Mouse (Mus musculus) hindbrain, embryonic 14.5 days (tissue): ENCODE results near the gene Fry. TPM values are rescaled to one million over a fixed set of nuclear protein-coding genes. Genes with fewer than 3 reads are reported as not detected.

ENCODE experiments used
- ATAC-seq: fragments of 200-750 bp; cut with Nextera tagmentation; 2 replicates; pipeline ENCODE4 v1.8.0; 2017; ENCODE audit warnings: moderate number of reproducible peaks, mild to moderate bottlenecking, moderate TSS enrichment, moderate library complexity; ENCODE audit not compliant: low FRiP score
- DNase-seq: peaks from one replicate; pipeline ENCODE4 v3.0.0-alpha.2; 2015; ENCODE audit warnings: low spot score
- H3K27ac ChIP-seq: fragments of 300-500 bp; sonication (generic); 2 replicates; pipeline ENCODE4 v1.5.1; 2014; ENCODE audit warnings: mild to moderate bottlenecking, moderate library complexity
- H3K27me3 ChIP-seq: fragments of 300-500 bp; sonication (generic); 2 replicates; pipeline ENCODE4 v1.6.1; 2014; ENCODE audit warnings: mild to moderate bottlenecking, low read length, mixed read lengths; ENCODE audit not compliant: control insufficient read depth, insufficient read depth
- H3K36me3 ChIP-seq: fragments of 300-500 bp; sonication (generic); replicated peaks from 2 replicates; pipeline ENCODE4 v1.6.1; 2014; ENCODE audit not compliant: control insufficient read depth, insufficient read depth
- H3K4me1 ChIP-seq: fragments of 300-500 bp; sonication (generic); replicated peaks from 2 replicates; pipeline ENCODE4 v1.6.1; 2014; ENCODE audit warnings: antibody characterized with exemption, low read length, mixed read lengths; ENCODE audit not compliant: control insufficient read depth, insufficient read depth
- H3K4me2 ChIP-seq: fragments of 300-500 bp; sonication (generic); replicated peaks from 2 replicates; pipeline ENCODE4 v1.6.1; 2014; ENCODE audit warnings: mild to moderate bottlenecking, moderate library complexity
- H3K4me3 ChIP-seq: fragments of 300-500 bp; sonication (generic); replicated peaks from 2 replicates; pipeline ENCODE4 v1.5.1; 2014; ENCODE audit warnings: mild to moderate bottlenecking, low read length
- H3K9ac ChIP-seq: fragments of 300-500 bp; sonication (generic); 2 replicates; pipeline ENCODE4 v1.6.1; 2014
- H3K9me3 ChIP-seq: fragments of 300-500 bp; sonication (generic); 2 replicates; pipeline ENCODE4 v1.6.1; 2016; ENCODE audit warnings: low read length; ENCODE audit not compliant: control insufficient read depth
- WGBS: fragments of 180-500 bp; shearing (Covaris S2); extraction: QIAGEN DNeasy Blood & Tissue Kit; methylation state at CpG from one replicate; pipeline ENCODE4 v1.1.7; 2014; 5-methylcytosine and 5-hydroxymethylcytosine counted together
- polyA plus RNA-seq: library from polyadenylated mRNA; unstranded; fragments of >200 nt; fragmentation: Nextera tagmentation; extraction: Ambion mirVana; gene quantifications from 2 replicates; pipeline ENCODE4 v1.2.1, GENCODE M21; 2014

The Fry gene
- polyA plus RNA-seq, 1 experiment from 2014 or later: 66.7 TPM

DNA sequence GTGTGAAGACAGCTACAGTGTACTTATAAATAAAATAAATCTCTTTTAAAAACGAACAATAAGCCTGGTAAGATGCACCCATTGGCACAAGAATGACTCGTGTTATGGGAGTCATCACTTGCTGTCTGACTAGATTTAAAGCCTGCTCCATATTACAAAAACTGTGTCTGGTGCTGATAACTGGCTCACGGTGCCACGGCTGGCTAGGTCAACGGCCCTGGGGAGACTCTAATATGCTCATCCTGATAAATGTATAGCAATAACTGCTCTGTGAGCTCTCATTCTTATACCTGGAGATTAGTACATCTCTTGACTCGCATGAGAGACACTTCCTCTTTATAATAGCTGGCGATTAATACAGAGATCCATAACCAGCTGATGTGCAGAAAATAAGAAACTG lies 12.1 kb upstream of the Fry start:
- DNase-seq: no peak
- H3K9me3 ChIP-seq: no peaks in the 10 kb centered on the region
- no peak overlapping the region for H3K9ac ChIP-seq
- no peak overlapping the region for H3K4me3 ChIP-seq
- no peak for ATAC-seq
- 87% methylated on average over 7 of the region's 7 CpGs for WGBS
- no peaks in the 10 kb centered on the region for H3K36me3 ChIP-seq
- H3K27me3 ChIP-seq: no peaks in the 10 kb centered on the region
- no peak overlapping the region for H3K27ac ChIP-seq
- H3K4me1 ChIP-seq: no peaks in the 10 kb centered on the region
- H3K4me2 ChIP-seq: no peak overlapping the region

DNA sequence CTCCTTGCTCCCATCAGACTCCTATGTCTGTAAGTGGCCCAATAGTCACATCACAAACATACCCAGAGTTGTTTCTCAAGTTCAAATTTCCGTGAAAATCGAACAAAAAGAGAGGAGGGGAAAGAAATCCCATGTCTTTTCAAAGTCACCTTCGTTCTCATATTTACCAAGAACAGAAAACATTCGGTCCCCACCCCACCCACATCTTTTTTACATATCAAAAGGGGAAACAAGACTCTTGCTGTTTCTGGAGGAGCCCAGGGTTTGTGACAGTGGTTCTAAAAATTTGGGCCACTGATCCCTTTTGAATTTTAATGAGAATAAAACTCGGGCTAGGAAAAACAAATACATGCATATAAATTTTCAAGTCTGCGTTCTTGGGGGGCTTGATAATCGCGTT lies 7.2 kb upstream of the Fry start:
- no peak for DNase-seq
- ATAC-seq: no peak
- peaks cover 11% of the 10 kb centered on the region; the same call in 1 of the 2 replicates for H3K4me1 ChIP-seq
- H3K36me3 ChIP-seq: no peaks in the 10 kb centered on the region
- WGBS: 48% methylated on average over 8 of the region's 8 CpGs
- no peak overlapping the region for H3K4me2 ChIP-seq
- no peak overlapping the region for H3K27ac ChIP-seq
- no peaks in the 10 kb centered on the region for H3K9me3 ChIP-seq
- H3K4me3 ChIP-seq: no peak overlapping the region
- no peaks in the 10 kb centered on the region for H3K27me3 ChIP-seq
- no peak overlapping the region for H3K9ac ChIP-seq

DNA sequence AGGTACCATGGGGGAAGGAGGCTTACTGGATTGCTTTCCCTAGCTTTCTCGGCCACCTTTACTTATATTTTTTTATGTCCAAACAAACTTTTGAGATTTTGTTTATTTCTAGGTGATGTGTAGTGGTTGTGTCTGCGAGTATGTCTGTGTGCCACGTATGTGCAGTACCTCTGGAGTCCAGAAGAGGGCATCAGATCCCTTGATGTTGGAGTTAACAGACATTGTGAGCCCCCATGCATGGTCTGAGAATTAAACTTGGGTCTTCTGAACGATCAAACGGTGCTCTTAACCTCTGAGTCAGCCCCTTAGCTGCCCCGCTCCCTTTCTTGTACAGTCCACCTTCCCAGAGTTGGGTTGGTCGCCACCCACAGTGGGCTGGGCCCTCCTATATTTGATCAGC lies 4.4 kb upstream of the Fry start:
- Histone ChIP-seq H3K9me3 (no peaks in the 10 kb centered on the region), H3K4me2 (no peak overlapping the region), H3K4me1 (peaks cover 13% of the 10 kb centered on the region; the same call in 1 of the 2 replicates), H3K36me3 (no peaks in the 10 kb centered on the region), H3K27ac (no peak overlapping the region), H3K4me3 (no peak overlapping the region), H3K27me3 (no peaks in the 10 kb centered on the region), H3K9ac (no peak overlapping the region)
- DNase-seq (no peak), ATAC-seq (no peak)
- 78% methylated on average over 7 of the region's 7 CpGs for whole genome bisulfite sequencing

DNA sequence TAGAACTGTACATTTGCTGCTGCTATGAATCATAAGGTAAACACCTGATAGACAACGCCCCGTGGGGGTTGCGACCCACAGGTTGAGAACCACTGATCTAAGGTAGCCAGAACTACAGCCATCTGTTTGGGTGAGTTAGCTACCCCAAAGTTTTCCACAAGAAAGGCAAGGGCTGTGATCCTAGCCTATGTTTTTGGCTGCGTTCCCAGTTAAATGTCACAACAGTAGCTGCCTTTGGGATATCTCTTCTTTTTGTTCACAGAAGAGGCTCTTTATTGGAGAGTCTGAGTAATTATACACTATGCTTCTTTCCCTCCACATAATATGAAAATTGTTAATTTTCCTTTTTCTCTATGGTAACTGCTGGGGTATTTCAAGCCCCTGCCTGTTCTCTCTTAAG lies 3.7 kb upstream of the Fry start:
- WGBS: 88% methylated on average over 4 of the region's 4 CpGs
- peaks cover 15% of the 10 kb centered on the region; the same call in 1 of the 2 replicates for H3K4me1 ChIP-seq
- H3K4me2 ChIP-seq: no peak overlapping the region
- no peak overlapping the region for H3K9ac ChIP-seq
- no peaks in the 10 kb centered on the region for H3K36me3 ChIP-seq
- ATAC-seq (no peak), DNase-seq (no peak)
- no peaks in the 10 kb centered on the region for H3K27me3 ChIP-seq
- H3K27ac ChIP-seq: no peak overlapping the region
- H3K4me3 ChIP-seq: no peak overlapping the region
- H3K9me3 ChIP-seq: no peaks in the 10 kb centered on the region

DNA sequence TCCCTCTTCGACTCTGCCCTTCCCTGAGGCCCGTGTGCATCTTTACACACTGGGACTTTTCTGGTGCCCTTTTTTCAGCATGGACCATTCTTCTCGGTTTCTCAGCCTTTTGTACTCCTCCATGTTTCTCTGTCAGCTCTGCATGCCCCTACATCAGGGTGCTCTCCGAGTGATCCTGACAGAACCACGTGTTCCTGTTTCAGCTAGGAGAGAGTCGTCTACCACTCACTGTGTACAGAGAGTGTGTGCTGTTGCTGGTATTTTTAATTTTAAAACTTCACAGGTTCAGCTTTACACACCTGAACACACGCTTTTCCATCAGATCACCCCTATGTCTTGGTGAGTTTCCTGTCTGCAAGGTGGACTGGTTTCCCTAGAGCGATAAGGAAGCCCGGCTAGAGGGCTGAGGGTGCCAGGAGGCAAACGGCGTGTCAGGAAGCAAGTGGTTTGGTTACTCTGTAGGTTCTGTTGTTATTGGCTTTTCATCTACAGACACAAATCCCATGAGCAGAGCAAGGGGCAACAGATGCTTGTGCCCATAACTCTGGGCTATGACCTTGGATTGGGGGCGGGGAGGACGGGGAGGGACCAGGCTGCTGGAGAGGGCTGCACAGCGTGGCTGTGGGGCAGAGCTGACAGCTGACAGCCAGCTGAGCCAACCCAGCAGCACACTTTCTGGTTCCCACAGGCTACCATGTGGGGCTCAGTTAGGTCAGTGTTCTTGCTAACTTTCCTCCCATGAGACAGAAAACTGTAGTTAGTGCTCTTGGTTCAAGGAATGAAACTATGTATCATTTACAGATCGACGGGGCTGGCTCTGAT lies 3.0 kb upstream of the Fry start:
- no peaks in the 10 kb centered on the region for H3K9me3 ChIP-seq
- H3K4me1 ChIP-seq: peaks cover 15% of the 10 kb centered on the region; the same call in 1 of the 2 replicates
- peak overlapping the region; percentile 51 for H3K27ac ChIP-seq
- peak overlapping the region; percentile 17; the same call in 1 of the 2 replicates for H3K4me2 ChIP-seq
- no peak overlapping the region for H3K9ac ChIP-seq
- 39% methylated on average over 16 of the region's 16 CpGs for WGBS
- no peak for DNase-seq
- H3K4me3 ChIP-seq: no peak overlapping the region
- no peaks in the 10 kb centered on the region for H3K36me3 ChIP-seq
- no peaks in the 10 kb centered on the region for H3K27me3 ChIP-seq
- no peak for ATAC-seq

DNA sequence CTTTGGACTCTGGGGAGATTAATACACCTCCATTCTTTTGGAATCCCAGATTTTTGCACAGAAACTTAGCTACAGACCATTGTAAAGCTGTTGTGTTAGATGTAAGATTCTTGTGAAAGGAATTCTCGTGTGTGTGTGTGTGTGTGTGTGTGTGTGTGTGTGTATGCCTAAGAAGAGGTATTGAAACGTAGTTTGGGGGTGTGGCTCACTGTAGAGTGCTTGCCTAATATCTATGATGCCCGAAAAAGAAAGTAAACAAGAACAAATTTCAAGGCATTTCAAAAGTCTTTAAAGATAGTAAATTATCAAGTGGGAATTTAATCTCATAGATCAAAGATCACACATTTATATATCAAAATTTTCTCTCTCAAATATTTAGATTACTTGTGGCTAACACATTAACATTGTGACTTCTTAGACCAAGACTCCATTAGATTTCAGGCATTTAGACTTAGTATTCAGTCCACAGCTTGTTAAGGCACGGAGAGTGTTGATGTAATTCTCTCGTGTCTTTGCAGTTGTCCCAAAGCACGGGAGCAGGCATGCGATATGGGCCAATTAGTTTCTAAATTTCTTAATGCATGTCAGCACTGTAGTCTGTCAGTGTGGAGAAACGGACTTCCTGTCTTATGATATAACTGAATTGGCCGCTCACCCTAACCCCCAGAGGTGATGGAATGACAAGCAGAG lies 2.1 kb upstream of the Fry start:
- H3K36me3 ChIP-seq: no peaks in the 10 kb centered on the region
- no peak overlapping the region for H3K9ac ChIP-seq
- no peaks in the 10 kb centered on the region for H3K9me3 ChIP-seq
- H3K4me3 ChIP-seq: no peak overlapping the region
- ATAC-seq (no peak), DNase-seq (no peak)
- H3K4me2 ChIP-seq: peak overlapping the region; percentile 17; the same call in 1 of the 2 replicates
- peaks cover 15% of the 10 kb centered on the region; the same call in 1 of the 2 replicates for H3K4me1 ChIP-seq
- H3K27ac ChIP-seq: no peak overlapping the region
- WGBS: 61% methylated on average over 9 of the region's 9 CpGs
- no peaks in the 10 kb centered on the region for H3K27me3 ChIP-seq

DNA sequence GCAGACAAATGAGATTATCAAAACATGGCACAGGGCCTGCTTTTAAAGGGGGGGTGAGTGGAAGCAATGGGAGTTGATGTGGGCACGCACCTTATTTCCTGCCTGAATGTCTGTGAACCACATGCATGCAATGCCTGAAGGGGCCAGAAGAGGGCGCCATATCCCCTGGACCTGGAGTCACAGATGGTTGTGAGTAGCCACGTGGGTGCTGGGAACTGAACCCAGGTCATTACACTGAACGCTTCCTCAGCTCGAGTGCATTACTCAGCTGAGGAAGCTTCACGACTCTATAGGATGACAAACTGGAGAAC lies 1.6 kb upstream of the Fry start:
- WGBS: 86% methylated on average over 6 of the region's 6 CpGs
- Histone ChIP-seq H3K4me3 (no peak overlapping the region), H3K4me2 (no peak overlapping the region), H3K4me1 (peaks cover 15% of the 10 kb centered on the region; the same call in 1 of the 2 replicates), H3K27me3 (no peaks in the 10 kb centered on the region), H3K27ac (no peak overlapping the region), H3K9me3 (no peaks in the 10 kb centered on the region), H3K36me3 (no peaks in the 10 kb centered on the region), H3K9ac (no peak overlapping the region)
- ATAC-seq (no peak), DNase-seq (no peak)

DNA sequence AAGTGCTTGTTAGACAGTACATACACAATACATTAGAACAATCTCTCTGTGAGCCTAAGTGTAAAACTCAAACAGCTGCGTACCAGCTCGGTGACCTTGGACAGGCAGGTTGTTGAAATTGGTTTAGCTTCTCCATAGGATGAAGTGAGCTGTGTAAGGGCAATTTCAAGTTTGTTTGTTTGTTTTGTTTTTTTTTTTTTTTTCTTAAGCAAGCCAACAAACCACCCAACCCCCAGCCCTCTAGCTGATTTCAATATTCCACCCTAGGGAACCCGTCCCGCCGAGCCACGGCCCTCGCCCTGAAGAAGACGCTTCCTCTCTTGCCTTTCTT lies 356 bp upstream of the Fry start:
- Histone ChIP-seq H3K4me2 (peak overlapping the region; percentile 63), H3K4me1 (peaks cover 15% of the 10 kb centered on the region; the same call in 1 of the 2 replicates), H3K27ac (peak overlapping the region; percentile 74; the same call in 1 of the 2 replicates), H3K9me3 (no peaks in the 10 kb centered on the region), H3K27me3 (no peaks in the 10 kb centered on the region), H3K36me3 (no peaks in the 10 kb centered on the region), H3K9ac (peak overlapping the region; percentile 76), H3K4me3 (peak overlapping the region; percentile 87)
- no peak for ATAC-seq
- 18% methylated on average over 8 of the region's 8 CpGs for WGBS
- no peak for DNase-seq

DNA sequence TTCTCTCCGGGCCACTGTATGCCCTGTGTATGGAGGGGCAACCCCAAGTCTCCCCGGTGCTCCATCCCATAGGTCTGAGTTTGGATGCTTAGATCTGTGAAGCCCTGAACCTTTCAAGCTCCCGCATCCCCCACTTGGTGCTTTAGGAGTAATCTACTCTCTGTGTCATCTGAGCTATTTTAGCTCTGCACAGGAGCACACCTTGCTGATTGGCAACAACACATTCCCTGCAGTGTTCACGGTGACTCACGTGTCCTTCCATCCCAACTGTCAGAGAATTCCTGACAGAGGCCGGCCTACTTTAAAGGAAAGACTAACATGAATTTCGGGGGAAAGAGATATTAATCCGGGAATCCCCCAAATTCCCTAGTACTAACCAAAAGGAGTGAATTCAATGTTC lies 2.2 kb downstream of the Fry start:
- peaks cover 9% of the 10 kb centered on the region; the same call in 1 of the 2 replicates for H3K4me1 ChIP-seq
- H3K9me3 ChIP-seq: no peaks in the 10 kb centered on the region
- no peak overlapping the region for H3K4me2 ChIP-seq
- H3K27me3 ChIP-seq: no peaks in the 10 kb centered on the region
- ATAC-seq: no peak
- no peaks in the 10 kb centered on the region for H3K36me3 ChIP-seq
- no peak overlapping the region for H3K4me3 ChIP-seq
- H3K27ac ChIP-seq: no peak overlapping the region
- DNase-seq: no peak
- WGBS: 91% methylated on average over 8 of the region's 8 CpGs
- no peak overlapping the region for H3K9ac ChIP-seq
